Mouse (Mus musculus): ENCODE measurements around the gene Capza2.
A peak's percentile ranks its signal among the peaks of the same experiment; 100 is the strongest.

Gene Capza2

DNA sequence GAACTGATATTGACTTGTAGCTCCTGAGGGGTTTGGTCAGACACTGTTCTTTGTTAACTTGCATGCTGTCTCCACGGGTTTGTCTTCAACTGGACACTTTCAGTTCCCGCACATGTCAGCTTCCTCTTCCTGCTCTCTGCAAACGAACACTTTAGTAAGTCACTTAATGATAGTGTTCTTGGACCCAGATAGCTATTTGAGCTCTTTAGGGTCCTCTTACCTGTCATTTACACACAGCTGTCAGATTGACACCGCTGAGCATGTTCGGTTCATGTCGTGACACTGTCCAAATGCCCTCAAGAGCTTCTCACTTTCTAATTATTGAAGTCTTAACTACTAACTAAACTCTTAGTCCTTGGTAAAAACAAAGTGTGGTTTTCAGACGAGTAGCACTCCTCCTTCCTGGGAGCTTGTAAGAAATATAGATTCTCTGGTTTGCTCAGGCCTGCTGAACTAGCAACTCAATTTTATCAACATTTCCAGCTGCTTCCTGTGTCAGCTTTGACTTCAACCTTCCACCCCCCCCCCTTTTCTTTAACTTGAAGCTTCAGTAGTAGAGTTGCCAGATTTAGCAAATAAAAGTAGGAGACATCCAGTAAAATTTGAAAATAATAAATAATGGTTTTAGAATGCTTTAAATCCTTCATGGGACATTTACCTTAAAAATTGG is at the start of gene Capza2:
Gene Capza2, plus strand, starts transcription at position 620 of the 670 bp plus-strand sequence.
- DNase-seq (ENCODE audit: low spot score): no peak

DNA sequence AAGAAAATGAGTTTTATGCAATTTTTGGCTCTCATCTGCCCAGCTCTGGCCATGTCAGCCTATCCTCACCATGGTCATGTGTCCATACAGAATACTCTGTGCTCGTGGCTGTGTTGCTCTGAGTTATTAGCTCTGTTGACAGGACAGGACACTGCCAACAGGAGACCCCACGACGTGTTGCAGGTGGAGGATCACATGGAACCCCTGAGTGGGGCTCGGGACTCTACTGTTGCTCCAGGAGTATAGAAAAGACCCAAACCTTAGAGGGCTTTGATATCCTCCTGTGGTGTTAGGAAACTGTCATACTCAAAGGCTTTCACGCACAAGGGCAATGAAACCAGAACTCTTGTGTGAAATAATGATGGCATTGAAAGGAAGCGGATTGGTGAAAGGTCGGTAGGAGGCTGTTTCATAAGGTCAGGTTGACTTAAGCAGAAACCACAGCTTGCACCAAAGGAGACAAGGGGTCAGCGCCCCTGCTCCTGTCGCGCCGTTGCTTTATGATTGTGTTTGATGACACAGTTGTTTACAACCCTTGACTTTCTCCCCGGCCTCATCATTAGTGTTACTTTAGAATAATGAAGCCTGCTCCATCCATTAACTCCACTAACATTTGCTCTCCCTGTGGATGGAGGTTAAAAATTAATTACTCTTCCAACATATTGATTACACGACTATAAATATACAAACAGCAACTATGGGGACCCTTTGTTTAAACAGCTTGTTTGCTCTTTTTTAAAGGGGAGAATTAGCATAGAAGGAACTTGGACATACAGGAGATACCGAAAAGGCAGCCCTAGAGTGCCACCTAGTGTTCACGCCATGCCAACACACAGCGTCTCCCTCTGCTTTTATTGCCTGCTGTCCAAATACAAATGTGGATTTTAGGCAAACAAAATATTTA is 46.7 kb upstream of the Capza2 start:
- DNase-seq (ENCODE audit: low spot score): peak; percentile 49

DNA sequence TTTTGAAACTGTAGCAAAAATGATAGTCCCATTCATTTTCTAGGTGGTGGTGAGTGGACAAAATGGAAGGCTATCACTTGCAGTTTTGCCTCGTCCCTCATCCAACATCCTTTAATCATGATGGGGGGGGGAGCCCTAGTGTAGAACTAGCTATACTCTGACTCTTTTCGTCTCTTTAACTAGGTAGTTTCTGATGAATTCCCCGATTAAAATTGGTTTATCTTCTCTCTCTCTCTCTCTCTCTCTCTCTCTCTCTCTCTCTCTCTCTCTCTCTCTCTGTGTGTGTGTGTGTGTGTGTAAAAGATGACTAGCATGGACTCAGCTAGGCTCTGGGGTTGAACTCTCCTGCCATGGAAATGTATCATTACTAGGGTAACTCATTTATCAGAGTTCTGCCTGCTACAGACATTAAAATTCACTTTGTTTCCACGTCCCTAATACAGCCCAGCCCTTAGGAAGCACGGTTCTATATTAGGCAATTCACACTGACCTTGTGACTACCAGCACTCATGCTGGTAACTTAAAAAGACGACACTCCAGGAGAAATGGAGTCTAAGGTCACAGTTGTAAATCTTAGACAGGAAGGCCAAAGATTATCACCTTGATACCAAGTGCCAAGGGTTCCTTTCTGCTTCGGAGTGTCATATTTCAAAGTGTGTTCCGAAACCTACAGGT is 45.9 kb upstream of the Capza2 start:
- no peak for DNase-seq (ENCODE audit: low spot score)

DNA sequence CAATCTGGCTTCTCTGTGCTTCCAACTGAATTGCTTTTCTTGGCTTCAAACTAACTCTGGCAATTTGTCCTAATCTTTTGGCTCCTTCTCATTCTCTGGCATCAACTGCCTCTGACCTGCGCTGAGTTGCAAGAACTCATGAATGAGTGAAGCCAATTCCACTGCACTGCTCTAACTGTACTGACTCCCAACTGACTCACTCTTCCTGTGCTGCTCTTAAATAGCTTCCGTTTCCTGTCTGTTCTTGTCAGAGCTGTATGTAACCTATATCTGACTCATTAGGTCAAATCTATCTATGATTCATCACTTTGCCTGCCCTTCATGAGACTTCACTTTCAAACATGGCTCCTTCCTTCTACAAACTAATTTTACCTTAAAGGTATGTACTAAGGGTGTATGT is 42.1 kb upstream of the Capza2 start:
- DNase-seq (ENCODE audit: low spot score): no peak

DNA sequence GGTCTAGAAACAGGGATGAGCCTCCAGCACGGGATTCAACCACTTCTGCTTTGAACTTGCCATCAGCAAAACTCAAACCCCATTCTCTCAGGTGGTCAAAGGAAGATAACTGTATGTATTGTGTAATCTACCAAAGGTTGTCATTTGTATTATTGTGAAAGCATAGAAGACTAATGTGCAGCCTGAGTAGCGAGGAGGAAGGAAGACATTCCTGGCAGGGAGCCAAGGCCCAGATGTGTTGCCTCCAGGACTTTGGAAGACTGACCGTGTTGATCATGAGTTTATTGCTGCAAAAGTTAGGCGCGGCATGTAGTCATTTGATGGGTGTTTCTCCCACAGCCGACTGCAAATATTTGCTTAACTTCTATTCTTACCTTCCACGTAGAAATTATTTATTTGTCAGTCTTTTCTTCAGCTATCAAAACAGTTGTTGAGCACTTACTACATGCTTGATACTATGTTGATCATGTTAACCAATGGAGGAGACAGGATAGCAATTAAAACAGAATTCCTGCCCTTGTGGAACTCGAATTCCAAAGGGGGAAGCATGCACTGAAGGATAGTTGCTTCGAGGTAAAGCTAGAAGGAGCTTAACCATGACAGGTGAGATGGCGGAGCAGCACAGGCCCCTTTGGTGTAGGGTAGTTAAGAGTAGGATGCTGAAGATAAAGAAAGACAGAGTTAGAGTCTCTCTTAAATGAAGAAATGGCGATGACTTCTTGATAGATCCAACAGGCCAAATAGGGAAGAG is 40.1 kb upstream of the Capza2 start:
- no peak for DNase-seq (ENCODE audit: low spot score)

DNA sequence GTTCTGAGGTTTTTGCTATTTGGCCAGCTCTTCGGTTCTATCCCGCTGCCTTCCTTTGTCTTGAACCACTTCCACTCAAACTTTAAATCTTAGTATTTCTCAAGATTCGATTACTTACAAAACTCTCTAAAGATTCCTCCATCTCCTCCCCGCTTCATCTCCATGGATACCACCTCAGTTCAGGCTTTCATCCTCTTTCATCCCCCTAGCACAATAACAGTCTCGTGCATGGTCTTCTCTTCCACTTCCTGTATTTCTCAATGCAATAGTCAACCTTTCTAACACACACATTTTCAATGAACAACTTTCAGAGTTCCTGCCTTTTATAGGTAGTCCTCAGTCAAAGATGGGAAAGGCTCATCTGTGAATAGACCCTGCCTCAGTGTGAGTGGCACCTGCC is 36.7 kb upstream of the Capza2 start:
- DNase-seq (ENCODE audit: low spot score): no peak

DNA sequence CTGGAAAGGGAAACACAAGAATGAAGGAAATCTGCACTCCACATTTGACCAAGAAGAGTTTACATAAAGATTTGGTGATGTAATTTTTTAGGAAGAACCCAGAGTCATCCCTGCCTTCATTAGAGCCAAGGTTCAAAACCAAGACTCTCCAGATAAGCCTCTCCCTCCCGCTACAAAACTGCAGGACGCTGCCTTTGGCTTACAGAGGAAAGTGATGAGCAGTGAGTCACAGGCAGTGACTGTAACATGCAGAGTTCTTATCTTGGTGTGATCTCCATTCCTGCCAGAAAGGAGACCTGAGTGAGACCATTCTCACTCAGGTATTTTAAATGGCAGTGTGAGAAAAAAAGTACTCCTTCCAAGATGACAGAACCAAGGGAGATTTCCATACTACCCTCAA is 34.5 kb upstream of the Capza2 start:
- no peak for DNase-seq (ENCODE audit: low spot score)

DNA sequence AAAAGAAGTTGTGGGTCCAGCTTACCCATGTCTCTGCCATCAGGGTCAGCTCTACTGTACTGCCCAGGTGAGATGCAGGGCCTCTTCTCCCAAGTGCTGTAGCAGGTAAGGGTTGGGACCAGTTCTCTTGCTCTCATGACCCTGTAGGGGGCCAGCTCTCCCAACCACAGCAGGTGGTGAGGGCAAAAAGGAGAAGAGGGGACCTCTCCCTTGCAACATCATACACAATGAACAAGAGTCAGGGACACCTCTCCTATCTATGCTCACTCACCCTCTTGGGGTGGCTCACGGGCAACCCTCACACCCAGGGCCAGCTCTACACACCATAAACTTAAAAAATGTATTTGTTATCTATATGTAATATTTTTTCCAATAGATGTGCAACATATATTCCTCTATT is 29.1 kb upstream of the Capza2 start:
- no peak for DNase-seq (ENCODE audit: low spot score)

DNA sequence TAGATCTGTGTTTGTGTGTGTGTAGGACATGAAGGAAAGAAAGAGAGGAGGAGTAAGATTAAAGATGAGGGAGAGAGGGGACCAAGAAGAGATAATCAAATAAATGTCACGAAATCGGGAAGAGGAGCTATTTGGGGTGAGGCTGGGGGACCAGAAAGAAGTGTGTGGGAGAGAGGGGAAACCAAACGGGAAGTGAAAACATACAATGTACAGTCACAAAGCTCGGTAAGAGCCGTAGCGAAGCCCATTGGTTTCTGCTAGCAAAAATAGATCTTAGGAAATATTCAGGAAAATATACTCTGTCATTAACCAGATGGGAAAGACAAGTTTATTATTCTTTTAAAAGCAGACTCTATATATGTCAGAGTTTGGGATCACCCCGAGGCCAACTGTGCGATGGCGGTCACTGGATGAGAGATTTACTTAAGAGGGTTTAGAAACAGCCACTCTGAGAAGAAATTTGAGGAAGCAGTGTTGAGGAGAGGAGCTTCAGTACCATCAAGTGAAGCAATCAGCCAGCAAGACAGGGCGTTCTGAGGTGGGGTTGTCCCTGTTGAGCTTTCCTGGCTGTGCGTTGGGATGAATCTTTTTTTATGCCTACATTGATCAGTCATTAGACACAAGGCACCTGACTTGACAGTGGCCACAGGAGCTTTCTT is 24.6 kb upstream of the Capza2 start:
- DNase-seq (ENCODE audit: low spot score): no peak

DNA sequence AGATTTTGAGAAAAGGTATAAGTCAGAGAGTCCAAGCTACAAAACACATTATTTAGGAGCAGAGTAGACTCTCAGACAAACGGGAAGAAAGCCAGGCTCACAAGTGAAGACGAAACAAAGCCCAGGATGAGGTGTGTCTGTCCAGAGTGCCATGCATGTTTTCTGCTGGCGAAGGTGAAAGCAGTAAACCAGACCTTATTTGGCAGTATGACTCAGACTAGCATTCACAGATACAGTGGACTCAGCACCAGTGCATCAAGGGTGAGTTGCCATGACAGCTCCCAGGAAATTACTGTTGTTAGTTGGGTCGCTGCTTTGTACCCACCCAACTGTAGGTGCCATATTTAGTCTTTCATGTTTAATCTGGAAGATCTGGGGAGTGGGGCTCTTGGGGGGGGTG is 23.4 kb upstream of the Capza2 start:
- no peak for DNase-seq (ENCODE audit: low spot score)

DNA sequence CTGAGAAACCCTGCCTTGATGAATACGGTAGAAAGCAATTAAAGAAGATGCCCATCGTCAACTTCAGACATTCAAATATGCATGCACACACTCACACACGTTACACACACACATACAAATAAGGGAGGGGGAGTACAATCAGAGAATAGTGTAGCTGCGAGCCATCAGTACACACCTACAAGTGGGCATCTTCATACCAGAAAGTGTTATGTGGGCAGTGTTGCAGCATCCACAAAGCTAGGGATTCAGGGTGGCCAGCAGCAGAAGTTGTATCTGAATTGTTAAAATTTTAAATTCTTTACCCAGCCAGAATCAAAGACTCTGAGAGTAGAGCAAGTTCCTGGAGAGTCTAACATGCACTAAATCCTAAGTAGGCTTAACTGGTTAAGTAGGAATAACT is 15.2 kb upstream of the Capza2 start:
- no peak for DNase-seq (ENCODE audit: low spot score)

DNA sequence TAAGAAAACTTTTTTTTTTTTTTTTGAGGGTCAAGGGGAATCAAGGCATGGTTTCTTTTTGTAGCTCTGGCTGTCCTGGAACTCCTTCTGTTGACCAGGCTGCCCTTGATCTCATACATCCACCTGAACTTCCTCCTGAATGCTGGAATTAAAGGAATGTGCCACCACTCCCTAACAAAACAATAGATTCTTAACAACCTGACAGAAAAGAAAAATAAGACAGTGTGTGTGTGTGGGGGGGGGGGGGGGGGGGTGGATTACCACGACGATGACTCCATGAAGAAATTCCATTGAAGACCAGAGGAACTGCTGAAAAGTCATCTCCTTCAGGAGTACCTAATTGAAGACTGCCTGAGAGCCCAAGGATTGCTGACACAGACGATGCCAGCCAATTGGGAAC is 14.6 kb upstream of the Capza2 start:
- DNase-seq (ENCODE audit: low spot score): no peak

DNA sequence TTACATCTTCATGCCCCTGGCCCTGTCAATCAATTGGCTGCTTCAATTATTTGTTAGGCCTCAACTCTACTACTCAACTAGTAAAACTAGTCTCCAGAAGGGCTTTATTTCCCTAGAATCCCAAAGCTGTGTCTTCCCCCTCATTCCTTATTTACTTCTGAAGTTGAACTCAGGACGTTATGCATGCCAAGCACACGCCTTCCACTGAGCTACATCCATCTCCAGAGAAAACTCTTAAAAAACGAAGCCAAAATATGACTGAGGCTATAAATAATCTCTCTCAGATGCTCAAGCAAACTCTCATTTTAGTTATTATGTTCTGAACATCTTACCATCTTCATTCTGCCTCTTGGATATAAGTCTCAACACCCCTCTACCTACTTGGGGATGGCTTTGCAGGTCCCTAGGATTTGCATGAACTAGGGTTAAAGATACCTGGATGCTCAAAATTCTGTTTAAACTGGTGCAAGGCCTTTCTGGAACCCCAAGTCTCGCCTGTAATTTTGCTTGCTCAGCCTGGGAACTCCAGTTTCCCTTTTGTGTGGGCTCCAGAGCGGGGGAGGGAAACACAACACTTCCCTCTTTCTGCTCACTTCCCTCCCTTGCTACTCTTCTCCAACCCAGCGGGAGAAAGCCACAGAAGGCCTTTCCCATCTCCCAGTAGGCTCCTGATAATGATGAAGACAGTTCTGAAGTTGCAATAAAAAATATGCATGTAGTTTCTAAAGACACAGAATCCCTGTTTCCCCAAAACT is 7.2 kb upstream of the Capza2 start:
- DNase-seq (ENCODE audit: low spot score): no peak

DNA sequence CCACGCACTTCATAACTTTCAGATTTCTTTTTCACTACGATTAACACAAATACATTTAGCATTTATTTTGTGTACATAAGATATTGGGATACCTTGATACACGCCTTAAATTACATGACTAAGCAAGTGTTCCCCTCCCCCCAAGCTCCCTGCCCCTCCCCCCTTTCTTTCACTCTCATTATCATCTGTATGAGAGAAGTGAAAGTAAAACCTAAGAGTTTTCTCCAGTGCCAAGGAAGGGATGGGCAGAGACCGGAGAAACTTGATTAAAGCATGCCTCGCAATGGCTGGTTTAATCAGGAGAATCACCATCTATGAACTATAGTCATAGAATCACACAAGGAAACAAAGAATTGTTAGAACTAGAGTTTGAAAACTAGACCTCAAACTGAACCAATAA is 6.3 kb upstream of the Capza2 start:
- no peak for DNase-seq (ENCODE audit: low spot score)

DNA sequence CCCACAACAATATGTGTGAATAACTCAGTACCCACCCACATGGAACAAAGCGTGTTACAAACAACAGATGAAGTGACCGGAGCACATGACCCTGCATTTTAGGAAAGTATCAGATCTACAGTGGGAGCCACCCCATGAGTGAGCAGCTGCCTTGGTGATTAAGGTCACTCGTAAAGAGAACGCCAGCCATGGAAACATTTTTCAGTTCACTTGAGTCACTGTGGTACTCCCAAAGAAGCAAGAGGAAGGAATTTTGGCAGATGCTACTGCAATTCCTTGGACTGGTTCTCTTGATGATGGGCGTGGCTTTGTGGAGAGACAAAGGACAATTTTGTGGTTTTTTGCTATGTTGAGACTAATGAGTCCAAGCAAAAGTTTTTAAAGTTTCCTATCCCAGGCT is 4.4 kb upstream of the Capza2 start:
- no peak for DNase-seq (ENCODE audit: low spot score)

DNA sequence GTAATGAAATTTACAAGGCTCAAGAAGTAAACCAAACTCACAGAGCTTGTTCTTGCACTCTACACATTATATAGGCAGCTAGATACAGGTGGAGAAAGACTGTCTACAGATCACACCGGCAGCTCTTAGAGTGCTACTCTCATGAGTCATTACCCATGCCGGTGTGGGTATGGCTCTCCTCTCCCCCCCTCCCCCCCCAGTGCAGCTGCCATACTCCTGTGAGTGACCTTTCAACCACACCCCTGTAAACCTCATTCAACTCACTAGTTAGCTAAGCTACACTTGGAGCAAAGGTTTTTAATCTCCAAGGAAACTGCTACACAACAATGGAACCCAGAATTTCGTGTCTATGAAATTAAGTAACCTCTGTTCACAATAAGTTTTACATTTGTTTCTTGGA is 2.2 kb upstream of the Capza2 start:
- DNase-seq (ENCODE audit: low spot score): no peak

DNA sequence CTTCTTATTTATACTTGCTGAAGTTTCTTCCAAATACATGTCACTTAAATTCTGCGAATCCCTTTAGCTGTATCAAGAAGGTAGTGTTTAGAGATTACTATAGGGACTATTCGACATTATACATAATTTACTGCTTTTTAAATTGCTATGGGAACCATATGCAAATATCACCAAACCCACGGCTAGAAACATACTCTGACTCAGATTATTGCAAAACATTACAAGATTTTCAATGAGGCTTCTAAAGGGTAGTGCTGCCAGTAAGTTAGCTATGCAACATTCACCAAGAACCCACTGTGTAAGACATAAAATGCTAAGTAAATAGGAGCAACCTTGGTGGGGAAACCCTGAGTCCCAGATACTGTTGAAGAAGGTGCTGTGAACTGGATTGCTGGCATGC is 1.0 kb upstream of the Capza2 start:
- no peak for DNase-seq (ENCODE audit: low spot score)

DNA sequence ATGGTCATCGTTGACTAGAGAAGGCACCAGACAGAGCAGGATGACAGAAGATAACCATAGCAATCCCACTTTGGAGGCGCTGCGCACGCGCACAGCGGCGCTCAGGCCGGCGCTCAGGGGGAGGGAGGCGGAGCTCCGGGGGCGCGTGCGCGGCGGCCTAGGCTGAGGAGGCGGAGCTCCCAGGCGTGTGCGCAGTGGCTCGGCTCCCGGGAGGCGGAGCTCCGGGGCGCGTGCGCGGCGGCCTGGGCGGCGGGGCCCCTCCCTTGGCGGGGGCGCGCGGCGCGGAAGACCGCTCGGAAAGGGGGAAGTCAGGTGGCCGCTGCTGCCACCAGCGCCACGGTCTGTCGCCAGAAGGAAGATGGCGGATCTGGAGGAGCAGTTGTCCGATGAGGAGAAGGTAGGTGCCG is 733 bp downstream of the Capza2 start:
- peak; percentile 78 for DNase-seq (ENCODE audit: low spot score)

DNA sequence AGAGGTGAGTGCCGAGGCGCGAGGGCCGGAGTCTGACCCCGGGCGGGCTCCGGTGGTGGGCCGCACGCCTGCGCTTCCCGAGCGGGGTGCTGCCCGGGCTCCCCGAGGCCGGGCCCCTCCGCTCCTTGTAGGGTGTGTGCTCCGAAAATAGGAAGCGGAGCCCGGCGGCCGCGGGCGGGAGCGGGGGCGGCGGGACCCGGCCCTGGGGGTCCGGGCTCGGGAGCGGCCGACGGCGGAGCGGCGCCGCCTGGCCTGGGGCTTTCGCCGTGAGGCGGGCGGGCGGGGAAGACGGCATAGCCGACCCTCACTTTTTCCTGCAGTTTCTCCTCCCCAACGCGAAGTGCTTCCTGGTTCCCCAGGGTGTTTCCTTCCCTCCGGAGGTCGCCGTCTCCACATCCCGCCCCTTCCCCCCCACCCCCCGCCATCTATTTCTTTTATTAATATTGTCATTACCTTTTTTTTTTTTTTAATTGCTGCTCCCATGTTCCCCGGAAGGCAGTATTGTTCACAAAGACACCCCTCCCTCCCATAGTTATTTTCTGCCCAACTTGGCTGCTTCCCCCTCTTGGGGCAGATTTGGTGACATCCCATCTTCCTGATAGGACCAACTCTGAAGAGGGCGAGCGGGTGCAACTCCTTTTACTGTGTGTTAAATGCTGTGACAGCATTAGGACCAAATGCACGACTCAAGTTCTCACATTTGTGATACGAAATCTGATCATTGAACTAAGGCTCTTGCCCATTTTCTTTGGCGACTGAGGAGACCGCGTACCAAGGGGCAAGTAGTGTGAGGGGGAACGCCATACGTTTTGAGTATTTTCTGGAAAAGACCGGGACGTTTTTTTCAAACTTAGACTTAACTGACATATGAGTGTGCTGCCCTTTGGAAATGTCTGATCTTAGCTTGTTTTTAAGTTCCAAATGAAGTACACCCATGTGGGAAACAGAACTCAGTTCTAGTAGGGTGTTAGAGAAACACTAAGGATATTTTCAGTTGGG is 1.5 kb downstream of the Capza2 start:
- no peak for DNase-seq (ENCODE audit: low spot score)

DNA sequence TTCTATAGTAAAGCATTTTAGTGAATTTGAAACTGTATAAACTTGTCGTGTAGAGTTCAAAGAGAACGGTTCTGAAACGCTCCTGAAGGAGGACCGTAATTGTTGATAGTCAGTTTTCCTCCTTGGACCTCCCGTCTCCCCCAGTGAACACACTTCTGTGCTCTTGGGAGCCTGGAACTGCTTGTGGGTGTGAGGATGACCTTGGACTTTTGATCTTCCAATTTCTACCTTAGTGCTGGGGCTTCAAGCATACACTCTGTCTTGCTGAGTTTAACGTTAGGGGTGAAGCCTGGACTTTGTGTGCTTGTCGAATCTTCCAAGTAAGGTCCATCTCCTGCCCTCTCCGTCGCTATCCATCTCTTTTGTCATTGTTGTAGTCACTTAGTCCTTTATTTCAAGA is 4.0 kb downstream of the Capza2 start:
- DNase-seq (ENCODE audit: low spot score): no peak
